Mouse (Mus musculus) olfactory bulb, adult 2 months (tissue): ENCODE measurements at regions not wholly inside any gene's neighbourhood (a gene's known extent, or its start where the extent isn't known, plus 50 kb on each side); places are given as distances from the start of the nearest gene placed in this dataset.

ENCODE experiments used
- H3K27ac ChIP-seq: fragments of 200-500 bp; 2 replicates; pipeline ENCODE4 v1.5.1; 2012; ENCODE audit warnings: low read depth, low read length; ENCODE audit not compliant: insufficient read depth
- H3K4me1 ChIP-seq: fragments of 200-500 bp; 2 replicates; pipeline ENCODE4 v1.6.1; 2012; ENCODE audit warnings: low read length; ENCODE audit not compliant: control insufficient read depth, insufficient read depth
- H3K4me3 ChIP-seq: fragments of 200-500 bp; 2 replicates; pipeline ENCODE4 v1.5.1; 2012; ENCODE audit warnings: mild to moderate bottlenecking, low read depth, low read length, moderate library complexity; ENCODE audit not compliant: insufficient read depth
- CTCF ChIP-seq: fragments of 200-500 bp; IDR thresholded peaks from 2 replicates; pipeline ENCODE4 v1.5.1; 2012; ENCODE audit warnings: low read depth, mild to moderate bottlenecking, low read length, moderate library complexity; ENCODE audit not compliant: insufficient read depth
- POLR2A ChIP-seq: fragments of 200-500 bp; IDR thresholded peaks from 2 replicates; pipeline ENCODE4 v1.6.1; 2012; ENCODE audit warnings: mild to moderate bottlenecking, low read depth, low read length, moderate library complexity; ENCODE audit not compliant: insufficient read depth
- WGBS: fragments of 180-500 bp; shearing (Covaris S2); methylation state at CpG from one replicate; pipeline ENCODE4 v1.1.7; 2018; 5-methylcytosine and 5-hydroxymethylcytosine counted together

GRCm38 (mm10) chr1:13980273-13980672 is 2112.9 kb downstream of the 4930444P10Rik start:
- Histone ChIP-seq H3K27ac (no peak overlapping the region), H3K4me3 (no peak overlapping the region), H3K4me1 (no peaks in the 10 kb centered on the region)
- TF ChIP-seq POLR2A (no peak), CTCF (no peak)
- WGBS: 89% methylated on average over 6 of the region's 6 CpGs

- 95% methylated on average over 3 of the region's 3 CpGs for WGBS
- no peak overlapping the region for H3K27ac ChIP-seq
- TF ChIP-seq CTCF: no peak
- TF ChIP-seq POLR2A: no peak
- H3K4me1 ChIP-seq: no peaks in the 10 kb centered on the region
- H3K4me3 ChIP-seq: no peak overlapping the region
Observed at GRCm38 (mm10) chr1:13978640-13979039, 2114.5 kb downstream of the 4930444P10Rik start.

DNA sequence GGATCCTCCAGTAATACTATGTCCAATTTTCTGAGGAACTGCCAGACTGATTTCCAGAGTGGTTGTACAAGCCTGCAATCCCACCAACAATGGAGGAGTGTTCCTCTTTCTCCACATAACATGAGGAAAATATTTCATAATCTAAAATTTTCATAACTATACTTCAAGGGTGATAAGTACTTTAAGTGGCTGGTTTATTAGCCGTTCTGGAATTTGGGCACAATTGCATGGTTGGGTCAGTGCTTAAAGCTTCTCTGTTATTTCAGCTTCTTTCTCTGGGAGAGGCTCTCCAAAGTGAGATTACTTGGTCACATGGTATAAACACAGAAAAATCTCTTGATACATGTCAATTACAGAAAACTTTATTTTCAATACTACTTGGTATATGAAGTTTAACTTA is 2115.9 kb downstream of the 4930444P10Rik start:
- TF ChIP-seq CTCF (no peak), POLR2A (no peak)
- no peak overlapping the region for H3K27ac ChIP-seq
- no peak overlapping the region for H3K4me3 ChIP-seq
- no peaks in the 10 kb centered on the region for H3K4me1 ChIP-seq
- 85% methylated on average over 1 of the region's 1 CpGs for WGBS

GRCm38 (mm10) chr1:13949241-13949640 is 2143.9 kb downstream of the 4930444P10Rik start:
- Histone ChIP-seq H3K4me1 (no peaks in the 10 kb centered on the region), H3K4me3 (no peak overlapping the region), H3K27ac (no peak overlapping the region)
- WGBS: 98% methylated on average over 3 of the region's 3 CpGs
- TF ChIP-seq CTCF (no peak), POLR2A (no peak)

DNA sequence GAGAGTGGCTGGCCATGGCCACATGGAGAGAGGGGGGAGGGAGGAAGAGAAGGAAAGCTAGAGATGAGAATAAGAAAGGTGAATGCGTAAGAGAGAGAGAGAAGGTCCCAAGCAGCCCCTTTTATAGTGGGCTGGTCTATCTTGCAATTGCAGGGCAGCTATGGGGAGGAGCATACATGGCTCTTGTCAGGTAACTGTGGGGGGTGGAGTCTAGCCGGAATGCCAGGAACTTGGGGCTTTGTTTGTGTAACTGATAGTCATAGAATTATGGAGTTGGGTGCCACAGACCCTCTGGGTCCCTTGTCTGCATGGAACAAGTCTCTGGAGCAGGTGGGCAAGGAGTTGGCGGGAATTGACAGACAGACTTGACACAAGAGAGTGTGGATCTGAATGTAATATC is 2151.8 kb downstream of the 4930444P10Rik start:
- 94% methylated on average over 3 of the region's 3 CpGs for WGBS

DNA sequence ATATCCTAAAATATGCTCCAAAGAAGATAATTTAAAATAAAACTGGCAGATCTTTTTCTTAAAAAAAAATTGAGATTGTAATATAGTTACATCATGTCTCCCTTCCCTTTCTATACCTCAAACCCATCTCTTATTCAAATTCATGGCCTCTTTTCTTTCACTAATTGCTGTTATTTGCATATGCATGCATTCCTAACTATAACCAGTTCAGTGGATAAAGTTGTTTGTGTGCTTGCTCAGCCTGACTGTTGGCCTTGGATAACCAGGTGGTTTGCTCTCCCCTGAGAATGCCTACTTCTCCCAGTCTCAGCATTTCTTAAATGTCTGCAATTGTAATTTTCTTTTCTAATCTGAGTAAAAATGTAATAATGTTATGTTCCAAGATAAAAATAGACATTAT is 2154.8 kb downstream of the 4930444P10Rik start:
- H3K4me3 ChIP-seq: no peak overlapping the region
- no peak overlapping the region for H3K27ac ChIP-seq
- no peaks in the 10 kb centered on the region for H3K4me1 ChIP-seq
- TF ChIP-seq POLR2A: no peak
- TF ChIP-seq CTCF: no peak

More for the DNA sequence above, 2151.8 kb downstream of the 4930444P10Rik start:
- Histone ChIP-seq H3K27ac (no peak overlapping the region), H3K4me1 (no peaks in the 10 kb centered on the region), H3K4me3 (no peak overlapping the region)
- no peak for TF ChIP-seq CTCF
- no peak for TF ChIP-seq POLR2A

DNA sequence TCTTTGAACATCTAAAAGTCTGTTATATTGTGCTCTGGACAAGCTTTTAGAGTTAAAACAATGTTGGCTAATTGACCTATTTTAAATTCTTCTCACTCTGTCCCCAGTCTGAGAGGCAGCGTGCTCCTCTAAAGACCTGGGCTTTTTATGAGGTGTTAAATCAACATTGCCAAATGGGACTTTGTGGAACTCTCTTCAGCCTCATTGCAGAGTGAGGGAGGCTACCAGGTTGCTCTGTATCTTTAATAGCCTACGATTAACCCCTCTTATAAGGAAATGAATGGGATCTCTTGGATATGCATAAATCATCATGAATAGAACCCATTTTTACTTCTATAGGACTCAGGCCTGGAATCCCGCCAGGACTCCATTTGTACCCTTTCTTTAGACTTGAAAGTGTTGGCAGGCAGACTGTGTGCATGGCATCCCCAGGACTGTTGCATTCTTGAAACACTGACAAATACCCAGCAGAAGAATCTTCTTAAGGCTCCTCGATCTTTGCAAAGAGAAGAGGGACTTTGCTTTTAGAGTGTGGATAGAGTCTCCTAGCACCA is 2157.1 kb downstream of the 4930444P10Rik start:
- no peak overlapping the region for H3K4me3 ChIP-seq
- WGBS: 22% methylated on average over 4 of the region's 4 CpGs
- H3K27ac ChIP-seq: no peak overlapping the region
- no peaks in the 10 kb centered on the region for H3K4me1 ChIP-seq
- TF ChIP-seq CTCF (no peak), POLR2A (no peak)

DNA sequence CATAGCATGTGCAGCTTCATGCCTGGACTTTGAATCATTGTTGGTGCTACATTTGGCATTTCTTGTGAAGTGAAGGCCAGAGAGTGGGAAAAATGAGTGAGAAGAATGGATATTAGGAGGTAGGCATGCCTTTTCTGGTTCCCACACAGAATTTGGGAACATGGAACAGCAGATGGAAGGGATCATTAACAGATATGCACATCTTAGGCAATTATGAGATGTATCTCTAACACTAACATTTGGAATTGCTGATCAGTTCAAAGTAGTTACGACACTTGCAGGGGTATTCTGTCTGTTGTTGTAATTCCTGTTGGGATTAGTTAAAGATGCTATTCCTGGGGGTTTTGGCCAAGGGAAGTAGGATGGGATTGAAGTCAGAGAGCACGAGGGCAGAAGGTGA is 2164.4 kb downstream of the 4930444P10Rik start:
- H3K4me1 ChIP-seq: no peaks in the 10 kb centered on the region
- TF ChIP-seq CTCF (no peak), POLR2A (no peak)
- WGBS: 88% methylated on average over 2 of the region's 2 CpGs
- H3K4me3 ChIP-seq: no peak overlapping the region
- H3K27ac ChIP-seq: no peak overlapping the region

DNA sequence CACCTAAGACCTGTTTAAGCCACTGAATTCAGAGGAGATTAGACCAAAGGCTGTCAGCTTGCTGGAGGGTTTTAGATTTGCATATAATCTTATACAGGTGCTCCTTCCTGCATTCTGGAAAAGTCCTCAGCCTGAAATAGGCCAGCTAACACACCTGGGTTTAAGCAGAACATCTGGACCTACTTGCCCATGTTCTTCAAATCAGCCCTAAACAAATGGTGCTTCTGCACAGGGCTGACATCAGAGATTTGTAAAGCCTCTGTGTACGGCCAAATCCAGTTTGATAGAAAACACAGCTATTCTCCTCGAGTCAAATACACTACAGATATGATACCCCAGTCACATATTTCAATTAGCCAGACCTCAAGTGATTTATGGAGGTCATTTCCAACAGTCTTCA is 2165.2 kb downstream of the 4930444P10Rik start:
- Histone ChIP-seq H3K27ac (no peak overlapping the region), H3K4me1 (no peaks in the 10 kb centered on the region), H3K4me3 (no peak overlapping the region)
- no peak for TF ChIP-seq CTCF
- TF ChIP-seq POLR2A: no peak
- WGBS: 83% methylated on average over 2 of the region's 2 CpGs

- Histone ChIP-seq H3K4me3 (no peak overlapping the region), H3K4me1 (no peaks in the 10 kb centered on the region), H3K27ac (no peak overlapping the region)
- no peak for TF ChIP-seq POLR2A
- no peak for TF ChIP-seq CTCF
- WGBS: 71% methylated on average over 2 of the region's 2 CpGs
Observed at GRCm38 (mm10) chr1:13925994-13926393, 2167.1 kb downstream of the 4930444P10Rik start.
